Mouse (Mus musculus) layer of hippocampus, postnatal 25 days (tissue): ENCODE results near the gene Ccdc169. TPM values are rescaled to one million over a fixed set of nuclear protein-coding genes. Genes with fewer than 3 reads are reported as not detected.
"Not testable (repeated sequence)": the region's sequence is repeated elsewhere in the genome, so short reads cannot be mapped to it uniquely, and the experiment has no call there.

Source experiments
- DNase-seq, 2 experiments: peaks; one replicate each; pipeline ENCODE4 v3.0.0; 2022; ENCODE audit warnings: mixed read lengths in 2 of 2, low spot score in 1 of 2; ENCODE audit errors: extremely low spot score in 1 of 2
- microRNA-seq, 2 experiments: library from miRNA; unstranded; fragments of <30 nt; microRNA quantifications; one replicate each; pipeline ENCODE4 v1.2.0; 2021
- total RNA-seq, 2 experiments: library from RNA; stranded (reverse); gene quantifications; 2 replicates each; pipeline ENCODE4 v1.2.3; 2021

The Ccdc169 gene
- total RNA-seq, 2 experiments from 2014 or later, result 0.17 to 0.28 TPM

- no peak for DNase-seq
Observed at GRCm38 (mm10) chr3:55193351-55193750, 56.2 kb downstream of the Ccdc169 start.

GRCm38 (mm10) chr3:55194792-55195191 is 57.7 kb downstream of the Ccdc169 start:
- DNase-seq, result no peak

GRCm38 (mm10) chr3:55195581-55196327 is 58.6 kb downstream of the Ccdc169 start:
- DNase-seq, result no peak

GRCm38 (mm10) chr3:55196328-55196710 is 59.2 kb downstream of the Ccdc169 start:
- DNase-seq, result no peak

- DNase-seq, result not testable (repeated sequence)
Observed at GRCm38 (mm10) chr3:55203621-55204020, 66.5 kb downstream of the Ccdc169 start.

GRCm38 (mm10) chr3:55206413-55206812 is 69.3 kb downstream of the Ccdc169 start:
- DNase-seq, result no peak

GRCm38 (mm10) chr3:55207665-55208064 is 70.5 kb downstream of the Ccdc169 start:
- DNase-seq, result no peak

GRCm38 (mm10) chr3:55212254-55212653 is 75.1 kb downstream of the Ccdc169 start:
- DNase-seq, result no peak

- DNase-seq, result no peak
Observed at GRCm38 (mm10) chr3:55213785-55214184, 76.6 kb downstream of the Ccdc169 start.

GRCm38 (mm10) chr3:55214413-55214812 is 77.3 kb downstream of the Ccdc169 start:
- DNase-seq, result no peak

GRCm38 (mm10) chr3:55222502-55222901 is 85.4 kb downstream of the Ccdc169 start:
- no peak for DNase-seq

Small RNAs within 50 kb of the gene (microRNA-seq; reads per million reads assigned to microRNA genes)
- 0 reads per million in 2 experiments for gene Gm22029

Other genes starting within 250 kb of the Ccdc169 start
- 10 to 100 TPM; 80.1 to 86.1 TPM for gene Sertm1, start 221.5 kb upstream of the Ccdc169 start, total RNA-seq
- 1 to 10 TPM; 2.0 to 3.1 TPM for gene Ccna1, start 81.8 kb upstream of the Ccdc169 start, total RNA-seq
- 10 to 100 TPM; 31.9 to 33.1 TPM for gene Spg20, start 25.2 kb upstream of the Ccdc169 start, total RNA-seq
- gene Sohlh2, start 44.7 kb downstream of the Ccdc169 start, total RNA-seq, result not detected
- gene Dclk1, start 105.0 kb downstream of the Ccdc169 start, total RNA-seq, result 100 to 1,000 TPM; 589 to 662 TPM